Mouse (Mus musculus) mature B cell (primary cell): ENCODE data around the gene Selplg.

Experiments
- in situ Hi-C: fragments of 300-500 bp; cut with MboI; formaldehyde crosslinking; loops from 2 replicates; pipeline ENCODE4 v1.14.3; 2019

Selplg gene

DNA sequence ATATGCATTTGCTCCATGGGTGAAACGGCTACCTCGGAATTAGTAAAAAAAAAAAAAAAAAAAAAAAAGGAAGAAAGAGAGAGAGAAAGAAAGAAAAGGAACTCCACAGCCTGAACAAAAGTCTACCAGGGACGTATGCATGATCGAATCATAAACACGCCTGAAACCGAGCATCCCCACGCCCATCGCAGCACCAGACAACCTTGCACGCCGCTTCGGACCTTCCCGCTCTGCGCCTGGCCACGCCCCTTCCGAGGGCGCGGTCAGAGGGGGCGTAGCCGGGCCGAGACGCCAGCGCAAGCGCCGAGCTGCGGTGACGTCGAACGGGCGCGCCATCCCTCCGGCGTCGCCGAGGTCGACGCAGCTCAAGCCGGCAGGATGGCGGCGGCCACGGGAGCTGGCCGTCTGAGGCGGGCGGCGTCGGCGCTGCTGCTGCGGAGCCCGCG, 60.0 kb downstream of the Selplg start, which contains the start of the genes Sart3 and Iscu:
Sart3 (minus strand) TSS at position 61 of the 446 bp plus-strand sequence.
Iscu (plus strand) TSS at position 299 of the 446 bp plus-strand sequence.
- in situ Hi-C loops: loop anchor here (5.0 kb wide), 1 partner anchor 40 kb away; no protein-coding TSS in a partner anchor

DNA sequence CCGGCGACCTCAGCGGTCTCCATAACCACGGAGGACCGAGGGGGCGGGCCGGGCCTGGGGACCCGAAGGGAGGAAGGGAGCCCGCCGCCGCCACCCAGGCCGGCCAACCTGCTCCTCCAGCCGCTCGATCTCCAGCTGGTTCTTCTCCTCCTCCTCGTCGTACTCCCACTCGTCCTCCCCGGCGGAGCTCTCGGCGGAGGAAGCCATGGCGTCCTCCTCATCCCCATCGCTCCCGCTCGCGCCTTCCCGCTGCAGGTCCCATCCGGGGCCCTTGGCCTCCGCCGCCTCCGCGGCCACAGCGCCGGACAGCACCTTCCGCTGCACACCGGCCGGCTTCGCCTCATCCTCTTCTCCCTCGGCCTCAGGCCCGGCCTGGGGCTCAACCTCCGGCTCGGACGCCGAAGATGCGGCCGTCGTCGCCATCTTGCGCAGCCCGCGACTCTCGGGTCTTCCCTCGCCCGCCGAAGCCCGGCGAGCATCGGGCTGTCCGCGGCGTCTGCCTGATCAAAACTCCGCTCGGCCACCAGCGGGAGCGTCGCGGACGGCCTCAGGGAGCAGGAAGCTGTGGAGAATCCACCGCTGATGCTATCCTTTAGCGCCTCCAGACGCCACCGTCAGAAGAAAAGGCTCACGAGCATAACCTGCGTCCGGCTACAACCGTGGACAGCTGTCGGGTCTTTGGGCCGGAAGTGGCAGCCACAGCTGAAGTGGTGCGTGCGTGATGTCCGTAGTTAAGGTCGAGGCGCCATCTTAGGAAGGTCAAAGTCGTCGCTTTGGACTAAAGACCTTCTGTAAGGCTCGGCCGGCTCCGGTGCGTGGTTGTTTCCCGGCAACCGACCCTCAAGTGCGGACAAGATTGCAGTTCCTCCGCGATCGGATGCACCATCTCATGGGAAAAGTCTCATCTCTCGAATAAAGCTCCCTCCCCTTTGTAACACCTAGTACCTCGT, 61.0 kb downstream of the Selplg start:
- in situ Hi-C loops: loop anchor here (5.0 kb wide), 1 partner anchor 41 kb away; no protein-coding TSS in a partner anchor

GRCm38 (mm10) chr5:113768806-113769205, 63.6 kb downstream of the Selplg start:
- in situ Hi-C loops: no loop called here
